Mouse (Mus musculus) heart, embryonic 16.5 days (tissue): ENCODE measurements at regions not wholly inside any gene's neighbourhood (a gene's known extent, or its start where the extent isn't known, plus 50 kb on each side); places are given as distances from the start of the nearest gene placed in this dataset.

Experiments used
- ATAC-seq: fragments of 200-750 bp; cut with Nextera tagmentation; replicated peaks from 2 replicates; pipeline ENCODE4 v1.8.0; 2017; ENCODE audit warnings: moderate number of reproducible peaks; ENCODE audit not compliant: insufficient read depth, low FRiP score; ENCODE audit errors: extremely low read depth
- H3K27ac ChIP-seq: fragments of 300-500 bp; sonication (generic); 2 replicates; pipeline ENCODE4 v1.5.1; 2014; ENCODE audit warnings: mild to moderate bottlenecking, low read length, control low read depth, moderate library complexity
- H3K27me3 ChIP-seq: fragments of 300-500 bp; sonication (generic); 2 replicates; pipeline ENCODE4 v1.6.1; 2014; ENCODE audit warnings: low read length, mixed read lengths; ENCODE audit not compliant: control insufficient read depth, insufficient read depth
- H3K36me3 ChIP-seq: fragments of 300-500 bp; sonication (generic); 2 replicates; pipeline ENCODE4 v1.6.1; 2014; ENCODE audit not compliant: control insufficient read depth, insufficient read depth
- H3K4me1 ChIP-seq: fragments of 300-500 bp; sonication (generic); 2 replicates; pipeline ENCODE4 v1.6.1; 2014; ENCODE audit warnings: low read length, mixed read lengths; ENCODE audit not compliant: control insufficient read depth, insufficient read depth
- H3K4me2 ChIP-seq: fragments of 300-500 bp; sonication (generic); 2 replicates; pipeline ENCODE4 v1.6.1; 2014; ENCODE audit warnings: low read depth, mild to moderate bottlenecking, control low read depth, low read length
- H3K4me3 ChIP-seq: fragments of 300-500 bp; sonication (generic); 2 replicates; pipeline ENCODE4 v1.5.1; 2014; ENCODE audit warnings: mild to moderate bottlenecking, control low read depth, low read length
- H3K9ac ChIP-seq: fragments of 300-500 bp; sonication (generic); 2 replicates; pipeline ENCODE4 v1.6.1; 2014; ENCODE audit warnings: low read length, control low read depth
- H3K9me3 ChIP-seq: fragments of 300-500 bp; sonication (generic); replicated peaks from 2 replicates; pipeline ENCODE4 v1.6.1; 2016; ENCODE audit warnings: low read length; ENCODE audit not compliant: control insufficient read depth
- WGBS: fragments of 180-500 bp; shearing (Covaris S2); extraction: QIAGEN DNeasy Blood & Tissue Kit; methylation state at CpG from one replicate; pipeline ENCODE4 v1.1.7; 2014; 5-methylcytosine and 5-hydroxymethylcytosine counted together

- 65% methylated on average over 4 of the region's 4 CpGs for WGBS
- Histone ChIP-seq H3K27ac (no peak overlapping the region), H3K27me3 (no peaks in the 10 kb centered on the region), H3K4me2 (no peak overlapping the region), H3K36me3 (no peaks in the 10 kb centered on the region), H3K4me1 (no peaks in the 10 kb centered on the region), H3K9ac (no peak overlapping the region), H3K4me3 (no peak overlapping the region), H3K9me3 (no peaks in the 10 kb centered on the region)
- ATAC-seq, result no peak
These were observed 108.0 kb upstream of the Ces5a start for GRCm38 (mm10) chr8:93643471-93644215.

- H3K4me1 ChIP-seq, result no peaks in the 10 kb centered on the region
- H3K9me3 ChIP-seq, result no peaks in the 10 kb centered on the region
- no peak overlapping the region for H3K27ac ChIP-seq
- H3K9ac ChIP-seq, result no peak overlapping the region
- ATAC-seq, result no peak
- WGBS, result 95% methylated on average over 2 of the region's 2 CpGs
- no peaks in the 10 kb centered on the region for H3K36me3 ChIP-seq
- no peak overlapping the region for H3K4me3 ChIP-seq
- no peaks in the 10 kb centered on the region for H3K27me3 ChIP-seq
- no peak overlapping the region for H3K4me2 ChIP-seq
These were observed 117.8 kb upstream of the Ces5a start for GRCm38 (mm10) chr8:93653421-93653820.

GRCm38 (mm10) chr8:93653913-93654705, 118.5 kb upstream of the Ces5a start:
- H3K27me3 ChIP-seq, result no peaks in the 10 kb centered on the region
- no peaks in the 10 kb centered on the region for H3K4me1 ChIP-seq
- no peak overlapping the region for H3K9ac ChIP-seq
- H3K4me3 ChIP-seq, result no peak overlapping the region
- no peaks in the 10 kb centered on the region for H3K9me3 ChIP-seq
- H3K36me3 ChIP-seq, result no peaks in the 10 kb centered on the region
- H3K27ac ChIP-seq, result no peak overlapping the region
- no peak overlapping the region for H3K4me2 ChIP-seq
- ATAC-seq, result no peak
- 73% methylated on average over 14 of the region's 14 CpGs for WGBS

- no peak overlapping the region for H3K27ac ChIP-seq
- no peak for ATAC-seq
- no peak overlapping the region for H3K4me2 ChIP-seq
- WGBS, result 77% methylated on average over 9 of the region's 9 CpGs
- H3K9ac ChIP-seq, result no peak overlapping the region
- H3K36me3 ChIP-seq, result no peaks in the 10 kb centered on the region
- no peaks in the 10 kb centered on the region for H3K4me1 ChIP-seq
- no peaks in the 10 kb centered on the region for H3K9me3 ChIP-seq
- H3K4me3 ChIP-seq, result no peak overlapping the region
- no peaks in the 10 kb centered on the region for H3K27me3 ChIP-seq
These were observed 120.1 kb upstream of the Ces5a start for GRCm38 (mm10) chr8:93655752-93656151.

GRCm38 (mm10) chr8:93661739-93662138, 126.1 kb upstream of the Ces5a start:
- Histone ChIP-seq H3K9ac (peak overlapping the region; percentile 59; the same call in 1 of the 2 replicates), H3K36me3 (no peaks in the 10 kb centered on the region), H3K4me1 (no peaks in the 10 kb centered on the region; the same call in 1 of the 2 replicates), H3K27ac (no peak overlapping the region), H3K27me3 (no peaks in the 10 kb centered on the region), H3K4me2 (peak overlapping the region; percentile 62), H3K4me3 (peak overlapping the region; percentile 35), H3K9me3 (no peaks in the 10 kb centered on the region)
- ATAC-seq, result peak; percentile 85
- whole genome bisulfite sequencing, result 5% methylated on average over 15 of the region's 15 CpGs

- H3K27me3 ChIP-seq, result no peaks in the 10 kb centered on the region
- no peaks in the 10 kb centered on the region for H3K36me3 ChIP-seq
- no peak overlapping the region; the same call in 1 of the 2 replicates for H3K4me3 ChIP-seq
- 67% methylated on average over 5 of the region's 5 CpGs for WGBS
- ATAC-seq, result no peak
- H3K9me3 ChIP-seq, result no peaks in the 10 kb centered on the region
- no peak overlapping the region for H3K27ac ChIP-seq
- H3K4me1 ChIP-seq, result no peaks in the 10 kb centered on the region; the same call in 1 of the 2 replicates
- H3K9ac ChIP-seq, result no peak overlapping the region
- H3K4me2 ChIP-seq, result peak overlapping the region; percentile 62; the same call in 1 of the 2 replicates
These were observed 126.6 kb upstream of the Ces5a start for GRCm38 (mm10) chr8:93662219-93662618.

GRCm38 (mm10) chr8:93663851-93664250, 128.2 kb upstream of the Ces5a start:
- H3K4me3 ChIP-seq, result no peak overlapping the region
- H3K36me3 ChIP-seq, result no peaks in the 10 kb centered on the region
- H3K4me2 ChIP-seq, result no peak overlapping the region
- ATAC-seq, result no peak
- no peaks in the 10 kb centered on the region for H3K9me3 ChIP-seq
- H3K9ac ChIP-seq, result no peak overlapping the region
- no peak overlapping the region for H3K27ac ChIP-seq
- WGBS, result 91% methylated on average over 4 of the region's 4 CpGs
- no peaks in the 10 kb centered on the region for H3K27me3 ChIP-seq
- no peaks in the 10 kb centered on the region; the same call in 1 of the 2 replicates for H3K4me1 ChIP-seq

- H3K9ac ChIP-seq, result no peak overlapping the region
- H3K4me1 ChIP-seq, result no peaks in the 10 kb centered on the region
- no peaks in the 10 kb centered on the region for H3K36me3 ChIP-seq
- 41% methylated on average over 7 of the region's 7 CpGs for WGBS
- no peak overlapping the region for H3K4me3 ChIP-seq
- no peak for ATAC-seq
- H3K27me3 ChIP-seq, result no peaks in the 10 kb centered on the region
- H3K9me3 ChIP-seq, result no peaks in the 10 kb centered on the region
- H3K27ac ChIP-seq, result no peak overlapping the region
- H3K4me2 ChIP-seq, result no peak overlapping the region
These were observed 132.7 kb upstream of the Ces5a start for GRCm38 (mm10) chr8:93668306-93668705.

GRCm38 (mm10) chr8:93674721-93675120, 135.0 kb upstream of the Gnao1 start:
- H3K36me3 ChIP-seq, result no peaks in the 10 kb centered on the region
- H3K4me1 ChIP-seq, result no peaks in the 10 kb centered on the region
- WGBS, result 70% methylated on average over 3 of the region's 3 CpGs
- no peaks in the 10 kb centered on the region for H3K9me3 ChIP-seq
- no peak overlapping the region for H3K27ac ChIP-seq
- no peaks in the 10 kb centered on the region for H3K27me3 ChIP-seq
- no peak overlapping the region for H3K9ac ChIP-seq
- no peak for ATAC-seq
- no peak overlapping the region for H3K4me2 ChIP-seq
- no peak overlapping the region for H3K4me3 ChIP-seq
